Mouse (Mus musculus): Measurements from ENCODE around the gene Scn8a. TPM values are rescaled to one million over a fixed set of nuclear protein-coding genes. Genes with fewer than 3 reads are reported as not detected.

Gene Scn8a
- polyA plus RNA-seq, 1 experiment from 2014 or later, result 29.2 TPM

GRCm38 (mm10) chr15:100845049-100845879, 24.4 kb upstream of the Scn8a start:
- Histone ChIP-seq H3K27ac (replicated peaks) (no peak overlapping the region), H3K36me3 (no peaks in the 10 kb centered on the region), H3K27me3 (replicated peaks) (no peaks in the 10 kb centered on the region), H3K4me1 (peaks cover 9% of the 10 kb centered on the region), H3K4me2 (no peak overlapping the region), H3K4me3 (replicated peaks) (no peak overlapping the region), H3K9ac (replicated peaks) (no peak overlapping the region), H3K9me3 (replicated peaks) (no peaks in the 10 kb centered on the region)
- no peak for ATAC-seq (ENCODE audit: low FRiP score)
- WGBS, result 56% methylated on average over 26 of the region's 26 CpGs

GRCm38 (mm10) chr15:100847193-100847592, 22.5 kb upstream of the Scn8a start:
- Histone ChIP-seq H3K27ac (replicated peaks) (no peak overlapping the region), H3K4me1 (peaks cover 9% of the 10 kb centered on the region), H3K4me2 (no peak overlapping the region), H3K27me3 (replicated peaks) (no peaks in the 10 kb centered on the region), H3K4me3 (replicated peaks) (no peak overlapping the region), H3K9ac (replicated peaks) (no peak overlapping the region), H3K9me3 (replicated peaks) (no peaks in the 10 kb centered on the region), H3K36me3 (no peaks in the 10 kb centered on the region)
- no peak for ATAC-seq (ENCODE audit: low FRiP score)
- 87% methylated on average over 6 of the region's 6 CpGs for WGBS

GRCm38 (mm10) chr15:100857586-100857985, 12.1 kb upstream of the Scn8a start:
- no peak overlapping the region for H3K9ac ChIP-seq (replicated peaks)
- H3K4me1 ChIP-seq, result no peaks in the 10 kb centered on the region
- H3K27ac ChIP-seq (replicated peaks), result no peak overlapping the region
- no peak overlapping the region for H3K4me3 ChIP-seq (replicated peaks)
- ATAC-seq (ENCODE audit: low FRiP score), result no peak
- H3K4me2 ChIP-seq, result no peak overlapping the region
- H3K27me3 ChIP-seq (replicated peaks), result no peaks in the 10 kb centered on the region
- H3K36me3 ChIP-seq, result no peaks in the 10 kb centered on the region
- H3K9me3 ChIP-seq (replicated peaks), result no peaks in the 10 kb centered on the region
- 73% methylated on average over 3 of the region's 3 CpGs for WGBS

- Histone ChIP-seq H3K9ac (replicated peaks) (no peak overlapping the region), H3K9me3 (replicated peaks) (no peaks in the 10 kb centered on the region), H3K36me3 (no peaks in the 10 kb centered on the region), H3K4me3 (replicated peaks) (no peak overlapping the region), H3K27ac (replicated peaks) (no peak overlapping the region), H3K4me1 (no peaks in the 10 kb centered on the region), H3K4me2 (no peak overlapping the region), H3K27me3 (replicated peaks) (no peaks in the 10 kb centered on the region)
- ATAC-seq (ENCODE audit: low FRiP score), result no peak
- 57% methylated on average over 5 of the region's 5 CpGs for WGBS
Observed at GRCm38 (mm10) chr15:100860856-100861255, 8.8 kb upstream of the Scn8a start.

GRCm38 (mm10) chr15:100865556-100865955, 4.1 kb upstream of the Scn8a start:
- ATAC-seq (ENCODE audit: low FRiP score), result no peak
- WGBS, result 51% methylated on average over 3 of the region's 3 CpGs
- H3K27me3 ChIP-seq (replicated peaks), result no peaks in the 10 kb centered on the region; the same call in 1 of the 2 replicates

GRCm38 (mm10) chr15:100870001-100870774, 530 bp downstream of the Scn8a start:
- ATAC-seq (ENCODE audit: low FRiP score), result peak; percentile 58; the same call in 1 of the 2 replicates
- WGBS, result 1% methylated on average over 56 of the region's 66 CpGs
- peaks cover 2% of the 10 kb centered on the region; the same call in 1 of the 2 replicates for H3K9me3 ChIP-seq (replicated peaks)
- H3K9ac ChIP-seq (replicated peaks), result peak overlapping the region; percentile 64
- H3K27ac ChIP-seq (replicated peaks), result peak overlapping the region; percentile 87
- peak overlapping the region; percentile 73 for H3K4me2 ChIP-seq
- H3K27me3 ChIP-seq (replicated peaks), result no peaks in the 10 kb centered on the region; the same call in 1 of the 2 replicates
- H3K4me1 ChIP-seq, result peaks cover 38% of the 10 kb centered on the region
- no peaks in the 10 kb centered on the region for H3K36me3 ChIP-seq
- H3K4me3 ChIP-seq (replicated peaks), result peak overlapping the region; percentile 77

More at GRCm38 (mm10) chr15:100865556-100865955, 4.1 kb upstream of the Scn8a start:
- Histone ChIP-seq H3K9me3 (replicated peaks) (peaks cover 2% of the 10 kb centered on the region; the same call in 1 of the 2 replicates), H3K36me3 (no peaks in the 10 kb centered on the region), H3K4me3 (replicated peaks) (no peak overlapping the region), H3K4me2 (no peak overlapping the region), H3K4me1 (peaks cover 14% of the 10 kb centered on the region), H3K9ac (replicated peaks) (no peak overlapping the region), H3K27ac (replicated peaks) (no peak overlapping the region)

GRCm38 (mm10) chr15:100870775-100871106, 1.1 kb downstream of the Scn8a start:
- no peaks in the 10 kb centered on the region for H3K36me3 ChIP-seq
- peak overlapping the region; percentile 89 for H3K27ac ChIP-seq (replicated peaks)
- ATAC-seq (ENCODE audit: low FRiP score), result peak; percentile 75
- peak overlapping the region; percentile 88 for H3K9ac ChIP-seq (replicated peaks)
- no peaks in the 10 kb centered on the region; the same call in 1 of the 2 replicates for H3K27me3 ChIP-seq (replicated peaks)
- peak overlapping the region; percentile 77 for H3K4me3 ChIP-seq (replicated peaks)
- 0% methylated on average over 6 of the region's 69 CpGs for WGBS
- H3K4me1 ChIP-seq, result peaks cover 38% of the 10 kb centered on the region
- peak overlapping the region; percentile 73 for H3K4me2 ChIP-seq
- peaks cover 2% of the 10 kb centered on the region; the same call in 1 of the 2 replicates for H3K9me3 ChIP-seq (replicated peaks)

- H3K9ac ChIP-seq (replicated peaks), result peak overlapping the region; percentile 88
- no peaks in the 10 kb centered on the region; the same call in 1 of the 2 replicates for H3K27me3 ChIP-seq (replicated peaks)
- peak overlapping the region; percentile 73 for H3K4me2 ChIP-seq
- H3K27ac ChIP-seq (replicated peaks), result peak overlapping the region; percentile 89
- under 1% methylated on average over 53 of the region's 53 CpGs for WGBS
- peak overlapping the region; percentile 77 for H3K4me3 ChIP-seq (replicated peaks)
- no peaks in the 10 kb centered on the region for H3K36me3 ChIP-seq
- H3K9me3 ChIP-seq (replicated peaks), result peaks cover 2% of the 10 kb centered on the region; the same call in 1 of the 2 replicates
- peaks cover 38% of the 10 kb centered on the region for H3K4me1 ChIP-seq
- ATAC-seq (ENCODE audit: low FRiP score), result peak; percentile 66
Observed at GRCm38 (mm10) chr15:100871107-100872011, 1.7 kb downstream of the Scn8a start.

- WGBS, result 3% methylated on average over 16 of the region's 16 CpGs
- no peaks in the 10 kb centered on the region for H3K36me3 ChIP-seq
- peak overlapping the region; percentile 73 for H3K4me2 ChIP-seq
- no peaks in the 10 kb centered on the region for H3K9me3 ChIP-seq (replicated peaks)
- ATAC-seq (ENCODE audit: low FRiP score), result no peak
- H3K27me3 ChIP-seq (replicated peaks), result no peaks in the 10 kb centered on the region; the same call in 1 of the 2 replicates
- peak overlapping the region; percentile 34 for H3K9ac ChIP-seq (replicated peaks)
- peaks cover 44% of the 10 kb centered on the region for H3K4me1 ChIP-seq
- H3K4me3 ChIP-seq (replicated peaks), result peak overlapping the region; percentile 77
- no peak overlapping the region for H3K27ac ChIP-seq (replicated peaks)
Observed at GRCm38 (mm10) chr15:100873155-100873554, 3.5 kb downstream of the Scn8a start.

GRCm38 (mm10) chr15:100879073-100879472, 9.4 kb downstream of the Scn8a start:
- Histone ChIP-seq H3K27me3 (replicated peaks) (no peaks in the 10 kb centered on the region), H3K36me3 (no peaks in the 10 kb centered on the region), H3K9ac (replicated peaks) (no peak overlapping the region), H3K4me2 (no peak overlapping the region), H3K4me3 (replicated peaks) (no peak overlapping the region), H3K4me1 (peaks cover 10% of the 10 kb centered on the region; the same call in 1 of the 2 replicates), H3K9me3 (replicated peaks) (no peaks in the 10 kb centered on the region), H3K27ac (replicated peaks) (no peak overlapping the region)
- 59% methylated on average over 15 of the region's 15 CpGs for whole genome bisulfite sequencing
- ATAC-seq (ENCODE audit: low FRiP score), result no peak

- no peaks in the 10 kb centered on the region for H3K36me3 ChIP-seq
- no peak overlapping the region for H3K4me2 ChIP-seq
- no peaks in the 10 kb centered on the region for H3K27me3 ChIP-seq (replicated peaks)
- WGBS, result 76% methylated on average over 5 of the region's 5 CpGs
- H3K9ac ChIP-seq (replicated peaks), result no peak overlapping the region
- H3K4me1 ChIP-seq, result peaks cover 10% of the 10 kb centered on the region; the same call in 1 of the 2 replicates
- no peak for ATAC-seq (ENCODE audit: low FRiP score)
- H3K4me3 ChIP-seq (replicated peaks), result no peak overlapping the region
- H3K27ac ChIP-seq (replicated peaks), result no peak overlapping the region
- H3K9me3 ChIP-seq (replicated peaks), result no peaks in the 10 kb centered on the region
Observed at GRCm38 (mm10) chr15:100881385-100881784, 11.7 kb downstream of the Scn8a start.
